Mouse (Mus musculus) neural tube, embryonic 12.5 days (tissue): ENCODE results near the gene Vps35l. TPM values are rescaled to one million over a fixed set of nuclear protein-coding genes. Genes with fewer than 3 reads are reported as not detected.
A peak's percentile ranks its signal among the peaks of the same experiment; 100 is the strongest.

ENCODE experiments used
- ATAC-seq: fragments of 200-750 bp; cut with Nextera tagmentation; 2 replicates; pipeline ENCODE4 v1.8.0; 2017; ENCODE audit warnings: low read depth, mild to moderate bottlenecking, moderate TSS enrichment, moderate library complexity; ENCODE audit not compliant: low FRiP score
- H3K27ac ChIP-seq: fragments of 300-500 bp; sonication (generic); 2 replicates; pipeline ENCODE4 v1.5.1; 2016
- H3K27me3 ChIP-seq: fragments of 300-500 bp; sonication (generic); replicated peaks from 2 replicates; pipeline ENCODE4 v1.6.1; 2016; ENCODE audit warnings: mild to moderate bottlenecking
- H3K36me3 ChIP-seq: fragments of 300-500 bp; sonication (generic); 2 replicates; pipeline ENCODE4 v1.6.1; 2016; ENCODE audit warnings: mild to moderate bottlenecking
- H3K4me1 ChIP-seq: fragments of 300-500 bp; sonication (generic); 2 replicates; pipeline ENCODE4 v1.6.1; 2016
- H3K4me2 ChIP-seq: fragments of 300-500 bp; sonication (generic); replicated peaks from 2 replicates; pipeline ENCODE4 v1.6.1; 2016; ENCODE audit warnings: mild to moderate bottlenecking
- H3K4me3 ChIP-seq: fragments of 300-500 bp; sonication (generic); 2 replicates; pipeline ENCODE4 v1.5.1; 2016
- H3K9ac ChIP-seq: fragments of 300-500 bp; sonication (generic); 2 replicates; pipeline ENCODE4 v1.6.1; 2016; ENCODE audit warnings: mild to moderate bottlenecking
- H3K9me3 ChIP-seq: fragments of 300-500 bp; sonication (generic); 2 replicates; pipeline ENCODE4 v1.6.1; 2016; ENCODE audit warnings: mild to moderate bottlenecking
- WGBS: fragments of 180-500 bp; shearing (Covaris S2); methylation state at CpG from one replicate; pipeline ENCODE4 v1.1.7; 2016; 5-methylcytosine and 5-hydroxymethylcytosine counted together
- polyA plus RNA-seq: library from polyadenylated mRNA; unstranded; fragments of >200 nt; fragmentation: Nextera tagmentation; extraction: Ambion mirVana; gene quantifications from 2 replicates; pipeline ENCODE4 v1.2.1, GENCODE M21; 2016

The Vps35l gene
- polyA plus RNA-seq, 1 experiment from 2014 or later, result 86.2 TPM

GRCm38 (mm10) chr7:118710776-118711175 lies 29.2 kb upstream of the Vps35l start:
- peaks cover 5% of the 10 kb centered on the region for H3K36me3 ChIP-seq
- H3K9ac ChIP-seq, result no peak overlapping the region
- ATAC-seq, result no peak
- peaks cover 13% of the 10 kb centered on the region for H3K4me1 ChIP-seq
- H3K27me3 ChIP-seq, result no peaks in the 10 kb centered on the region
- WGBS, result 69% methylated on average over 5 of the region's 5 CpGs
- no peaks in the 10 kb centered on the region for H3K9me3 ChIP-seq
- no peak overlapping the region for H3K4me2 ChIP-seq
- no peak overlapping the region for H3K27ac ChIP-seq
- H3K4me3 ChIP-seq, result no peak overlapping the region

GRCm38 (mm10) chr7:118712228-118713173 lies 27.5 kb upstream of the Vps35l start, which contains the start of gene Ccp110:
Ccp110 (plus strand) TSS chr7:118712552.
- H3K4me1 ChIP-seq, result peaks cover 9% of the 10 kb centered on the region
- H3K4me2 ChIP-seq, result peak within 1 kb of the TSS; percentile 68
- peak; percentile 96 for ATAC-seq
- peak within 1 kb of the TSS; percentile 74 for H3K9ac ChIP-seq
- H3K4me3 ChIP-seq, result peak within 1 kb of the TSS; percentile 85
- H3K9me3 ChIP-seq, result no peaks in the 10 kb centered on the region
- H3K36me3 ChIP-seq, result peaks cover 10% of the 10 kb centered on the region
- H3K27me3 ChIP-seq, result no peaks in the 10 kb centered on the region
- H3K27ac ChIP-seq, result no peak within 1 kb of the TSS
- WGBS, result 1% methylated on average over 48 of the region's 48 CpGs

DNA sequence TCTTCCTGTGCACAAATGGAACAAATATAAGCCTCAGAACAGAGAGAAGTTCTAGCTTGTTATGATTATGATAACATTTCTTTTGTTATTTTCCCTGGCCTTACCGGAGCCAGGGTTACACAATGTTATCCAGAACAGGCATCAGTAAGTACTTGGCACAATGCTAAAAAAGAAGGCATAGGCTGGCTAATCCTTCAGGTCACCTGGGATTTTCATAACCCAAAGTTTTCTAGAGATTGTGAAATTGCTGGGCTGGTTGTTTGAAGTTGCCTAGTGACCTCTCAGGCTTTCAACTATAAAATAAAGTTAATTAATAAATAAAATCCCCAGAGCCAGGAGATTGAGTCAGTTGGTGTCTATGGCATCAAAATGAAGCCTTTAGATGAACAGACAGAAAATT lies 25.2 kb upstream of the Vps35l start:
- H3K9ac ChIP-seq, result no peak overlapping the region
- H3K27ac ChIP-seq, result no peak overlapping the region
- H3K9me3 ChIP-seq, result no peaks in the 10 kb centered on the region
- H3K4me2 ChIP-seq, result no peak overlapping the region
- H3K27me3 ChIP-seq, result no peaks in the 10 kb centered on the region
- peaks cover 9% of the 10 kb centered on the region for H3K4me1 ChIP-seq
- H3K36me3 ChIP-seq, result peaks cover 22% of the 10 kb centered on the region
- no peak overlapping the region for H3K4me3 ChIP-seq
- no peak for ATAC-seq
- 95% methylated on average over 1 of the region's 1 CpGs for WGBS

DNA sequence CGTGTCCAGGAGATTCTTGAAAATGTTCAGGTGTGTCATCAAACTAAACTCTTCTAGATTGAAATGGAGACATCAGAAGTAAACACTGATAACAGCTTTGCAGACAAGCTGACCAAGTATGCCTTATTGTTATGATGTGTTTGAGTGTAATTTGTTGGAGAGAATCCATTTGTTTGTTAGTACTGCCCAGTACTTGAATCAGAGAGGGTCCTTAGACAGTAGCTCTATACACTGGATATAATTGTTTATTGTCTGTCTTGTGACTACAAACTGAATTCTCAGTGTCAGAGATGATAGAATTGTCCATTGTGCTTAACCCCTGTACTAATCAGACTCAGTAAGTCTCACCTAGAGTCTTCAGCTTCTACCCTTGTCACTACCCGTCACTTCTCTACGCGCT lies 22.0 kb upstream of the Vps35l start:
- Histone ChIP-seq H3K9ac (no peak overlapping the region), H3K27me3 (no peaks in the 10 kb centered on the region), H3K4me2 (no peak overlapping the region), H3K27ac (no peak overlapping the region), H3K9me3 (no peaks in the 10 kb centered on the region), H3K4me1 (peaks cover 7% of the 10 kb centered on the region), H3K4me3 (no peak overlapping the region), H3K36me3 (peaks cover 46% of the 10 kb centered on the region)
- ATAC-seq, result no peak
- WGBS, result 96% methylated on average over 4 of the region's 4 CpGs

DNA sequence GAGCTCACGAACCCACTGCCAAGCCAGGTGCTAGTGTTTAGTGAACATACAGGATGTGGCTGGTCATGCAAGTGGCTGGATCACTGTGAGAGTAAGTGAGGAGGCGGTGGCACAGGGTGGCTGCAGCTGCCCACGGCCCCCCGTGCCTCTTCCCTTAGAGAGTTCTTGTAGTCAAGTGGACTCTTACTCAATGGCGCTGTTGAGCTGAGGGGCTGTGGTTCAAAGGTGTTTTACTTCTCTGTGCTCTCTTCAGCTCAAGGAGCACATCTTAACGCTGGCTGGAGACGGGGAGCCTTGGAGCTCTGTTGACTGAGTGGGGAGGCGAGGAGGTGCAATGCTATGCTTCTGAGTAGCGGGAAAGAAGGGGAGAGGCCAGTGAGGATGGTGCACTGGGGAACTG lies 16.1 kb upstream of the Vps35l start:
- Histone ChIP-seq H3K4me1 (no peaks in the 10 kb centered on the region), H3K9me3 (no peaks in the 10 kb centered on the region), H3K9ac (no peak overlapping the region), H3K4me2 (no peak overlapping the region), H3K36me3 (peaks cover 74% of the 10 kb centered on the region), H3K27me3 (no peaks in the 10 kb centered on the region), H3K4me3 (no peak overlapping the region), H3K27ac (no peak overlapping the region)
- ATAC-seq, result no peak
- 93% methylated on average over 9 of the region's 9 CpGs for WGBS

DNA sequence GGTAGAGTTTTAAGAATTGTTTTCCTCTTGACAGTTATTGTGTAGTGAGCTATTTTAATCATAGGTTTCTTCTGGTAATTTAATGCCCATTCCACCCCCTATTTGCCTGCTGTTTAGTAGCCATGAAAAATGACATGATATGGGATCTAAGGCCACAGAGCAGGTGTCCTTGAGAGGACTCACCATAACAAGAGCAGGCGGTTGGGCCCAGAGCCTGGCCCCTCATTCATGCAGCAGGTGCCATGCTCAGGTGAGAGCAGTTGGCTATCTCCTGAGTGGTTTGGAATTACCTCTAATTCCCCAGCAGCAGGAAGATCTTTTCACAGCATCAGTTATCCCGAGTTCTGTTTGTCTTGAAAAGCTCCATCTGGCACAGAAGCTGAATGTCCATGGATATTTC lies 14.6 kb upstream of the Vps35l start:
- Histone ChIP-seq H3K9me3 (no peaks in the 10 kb centered on the region), H3K4me2 (no peak overlapping the region), H3K4me3 (no peak overlapping the region), H3K36me3 (peaks cover 82% of the 10 kb centered on the region), H3K27me3 (no peaks in the 10 kb centered on the region), H3K4me1 (no peaks in the 10 kb centered on the region), H3K9ac (no peak overlapping the region), H3K27ac (no peak overlapping the region)
- 90% methylated on average over 2 of the region's 2 CpGs for WGBS
- no peak for ATAC-seq

GRCm38 (mm10) chr7:118728846-118729587 lies 11.0 kb upstream of the Vps35l start:
- Histone ChIP-seq H3K4me2 (no peak overlapping the region), H3K9me3 (no peaks in the 10 kb centered on the region), H3K27me3 (no peaks in the 10 kb centered on the region), H3K9ac (no peak overlapping the region), H3K4me3 (no peak overlapping the region), H3K36me3 (peaks cover 80% of the 10 kb centered on the region), H3K4me1 (no peaks in the 10 kb centered on the region), H3K27ac (no peak overlapping the region)
- WGBS, result 93% methylated on average over 13 of the region's 13 CpGs
- ATAC-seq, result no peak

DNA sequence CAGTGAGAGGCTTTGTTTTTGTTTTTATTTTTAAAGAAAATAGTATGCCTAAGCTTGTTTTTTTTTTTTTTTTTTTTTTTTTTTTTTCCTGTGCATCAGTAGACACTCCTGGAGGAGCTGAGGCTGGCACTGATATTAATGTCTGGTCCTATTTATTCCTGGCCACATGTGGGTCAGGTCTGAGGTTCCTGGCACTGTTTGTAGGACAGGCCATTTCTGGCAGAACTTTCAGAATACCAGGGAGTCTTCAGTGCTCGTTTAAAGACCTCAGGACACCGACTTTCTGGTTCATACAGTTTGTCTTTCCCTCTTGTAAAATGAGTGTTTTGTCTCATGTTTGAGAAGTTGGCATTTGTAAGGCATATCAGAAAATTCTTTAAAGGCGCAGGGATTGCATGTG lies 8.2 kb upstream of the Vps35l start:
- Histone ChIP-seq H3K9me3 (no peaks in the 10 kb centered on the region), H3K27me3 (no peaks in the 10 kb centered on the region), H3K36me3 (peaks cover 71% of the 10 kb centered on the region), H3K4me3 (no peak overlapping the region), H3K9ac (no peak overlapping the region), H3K4me2 (no peak overlapping the region), H3K4me1 (no peaks in the 10 kb centered on the region), H3K27ac (no peak overlapping the region)
- ATAC-seq, result no peak
- WGBS, result 94% methylated on average over 3 of the region's 3 CpGs

DNA sequence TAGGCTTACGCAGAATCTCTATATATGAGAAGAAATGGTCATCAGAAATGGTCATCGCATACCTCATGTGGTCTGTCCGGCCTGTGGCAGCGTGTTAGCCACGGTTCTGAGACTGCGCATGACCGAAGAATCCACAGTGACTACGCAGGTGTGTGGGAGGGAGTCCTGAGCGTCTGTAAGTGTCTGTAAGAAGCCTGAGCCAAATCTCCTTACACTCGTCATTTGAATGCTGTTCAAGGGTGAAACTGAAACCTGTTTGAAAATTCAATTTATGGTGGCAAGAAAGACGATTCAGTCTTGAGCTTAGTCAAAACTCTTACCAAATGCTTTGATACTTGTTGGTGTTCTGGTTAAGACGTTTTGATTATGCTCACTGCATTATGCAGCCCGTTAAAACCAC lies 6.8 kb upstream of the Vps35l start:
- no peak for ATAC-seq
- no peak overlapping the region for H3K27ac ChIP-seq
- no peaks in the 10 kb centered on the region for H3K27me3 ChIP-seq
- no peaks in the 10 kb centered on the region for H3K4me1 ChIP-seq
- H3K36me3 ChIP-seq, result peaks cover 59% of the 10 kb centered on the region
- 94% methylated on average over 13 of the region's 13 CpGs for WGBS
- H3K4me2 ChIP-seq, result no peak overlapping the region
- H3K9ac ChIP-seq, result no peak overlapping the region
- H3K4me3 ChIP-seq, result no peak overlapping the region
- H3K9me3 ChIP-seq, result no peaks in the 10 kb centered on the region

DNA sequence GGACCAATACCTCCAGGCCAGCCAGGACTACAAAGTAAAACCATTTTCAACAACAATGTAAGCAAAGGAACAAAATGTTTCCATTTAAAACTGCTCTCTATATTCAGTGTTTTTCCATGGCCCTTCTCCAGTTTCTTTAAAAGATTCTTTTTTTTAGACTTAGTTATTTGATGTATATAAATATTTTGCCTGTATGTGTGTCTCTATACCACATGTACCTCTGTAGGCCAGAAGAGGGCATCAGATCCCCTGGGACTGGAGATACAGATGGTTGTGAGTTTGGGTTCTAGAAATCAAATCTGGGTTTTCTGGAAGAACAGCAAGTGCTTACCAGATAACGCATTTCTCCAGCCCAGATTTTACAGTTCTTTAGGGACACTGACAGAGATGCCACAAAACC lies 1.3 kb upstream of the Vps35l start:
- no peak for ATAC-seq
- H3K4me2 ChIP-seq, result no peak overlapping the region

DNA sequence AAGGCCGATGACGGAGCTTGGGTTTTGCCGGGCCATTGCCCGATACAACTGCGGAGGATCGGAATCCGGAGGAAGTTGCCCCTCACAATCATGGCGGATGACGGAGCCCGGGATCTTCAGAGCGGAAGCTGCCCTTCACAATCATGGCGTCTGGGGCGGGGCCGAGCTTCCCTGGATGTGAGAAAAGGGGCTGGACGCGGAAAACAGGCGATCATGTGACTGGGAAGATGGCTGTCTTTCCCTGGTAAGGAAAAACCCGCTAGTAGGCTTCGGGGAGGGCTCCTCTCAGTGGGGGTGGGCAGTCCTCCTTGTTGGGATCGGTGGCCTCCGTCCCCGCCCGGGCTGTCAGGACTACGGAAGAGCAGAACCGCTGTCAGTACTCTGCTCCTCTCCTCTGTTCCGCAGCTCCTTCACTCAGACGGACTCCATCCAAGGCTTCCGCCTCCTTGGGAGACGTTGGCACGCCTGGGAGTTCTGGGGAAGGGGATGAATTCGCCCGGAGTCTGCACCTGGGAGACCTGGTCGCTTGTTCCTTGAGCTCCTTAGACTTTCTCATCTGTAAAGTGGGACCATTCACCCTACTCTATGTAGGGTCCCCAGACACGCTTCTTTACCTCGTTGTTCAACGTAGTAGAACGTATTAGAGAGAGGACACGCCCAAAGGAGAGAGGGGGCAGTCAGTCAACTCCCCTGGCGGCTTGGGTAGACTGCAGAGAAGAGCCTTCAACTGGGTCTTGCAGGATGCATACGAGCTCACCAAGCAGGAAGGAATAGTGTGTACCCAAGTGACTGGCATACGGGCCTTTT lies 709 bp downstream of the Vps35l start:
- WGBS, result 2% methylated on average over 41 of the region's 41 CpGs
- Histone ChIP-seq H3K9ac (peak overlapping the region; percentile 68), H3K27me3 (no peaks in the 10 kb centered on the region), H3K4me3 (peak overlapping the region; percentile 71), H3K9me3 (no peaks in the 10 kb centered on the region), H3K4me1 (peaks cover 6% of the 10 kb centered on the region; the same call in 1 of the 2 replicates), H3K4me2 (peak overlapping the region; percentile 82), H3K27ac (no peak overlapping the region), H3K36me3 (peaks cover 8% of the 10 kb centered on the region; the same call in 1 of the 2 replicates)
- peak; percentile 96 for ATAC-seq

More for the DNA sequence above, 1.3 kb upstream of the Vps35l start:
- peaks cover 6% of the 10 kb centered on the region; the same call in 1 of the 2 replicates for H3K4me1 ChIP-seq
- no peaks in the 10 kb centered on the region for H3K27me3 ChIP-seq
- H3K4me3 ChIP-seq, result no peak overlapping the region
- WGBS, result 66% methylated on average over 1 of the region's 1 CpGs
- no peaks in the 10 kb centered on the region for H3K9me3 ChIP-seq
- H3K36me3 ChIP-seq, result peaks cover 16% of the 10 kb centered on the region; the same call in 1 of the 2 replicates
- H3K9ac ChIP-seq, result no peak overlapping the region
- H3K27ac ChIP-seq, result no peak overlapping the region

DNA sequence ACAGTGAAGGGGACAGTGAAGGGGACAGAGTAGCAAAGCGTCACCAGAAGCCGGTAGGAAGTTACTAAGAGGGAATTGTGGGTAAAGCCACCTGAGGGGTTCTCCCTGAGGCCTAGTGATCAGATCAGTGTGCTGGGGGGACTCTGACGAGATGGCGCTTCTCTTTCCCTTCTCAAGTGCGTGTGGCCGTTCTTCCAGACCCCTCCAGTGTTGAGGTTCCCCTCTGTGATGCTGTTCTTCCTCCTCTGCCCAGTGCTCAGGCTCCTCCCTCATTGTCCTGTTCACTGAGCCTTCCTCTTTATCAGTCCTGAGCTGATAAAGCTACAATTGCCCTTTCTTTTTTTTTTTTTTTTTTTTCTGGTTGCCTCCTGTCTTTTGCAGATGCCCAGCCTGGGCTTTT lies 2.3 kb downstream of the Vps35l start:
- Histone ChIP-seq H3K36me3 (peaks cover 22% of the 10 kb centered on the region), H3K4me1 (peaks cover 6% of the 10 kb centered on the region; the same call in 1 of the 2 replicates), H3K4me2 (no peak overlapping the region), H3K27ac (no peak overlapping the region), H3K27me3 (no peaks in the 10 kb centered on the region), H3K9me3 (no peaks in the 10 kb centered on the region), H3K4me3 (no peak overlapping the region), H3K9ac (no peak overlapping the region)
- WGBS, result 83% methylated on average over 6 of the region's 6 CpGs
- no peak for ATAC-seq
